Mouse (Mus musculus): ENCODE results near the gene Derl3. TPM values are rescaled to one million over a fixed set of nuclear protein-coding genes. Genes with fewer than 3 reads are reported as not detected.

The Derl3 gene
- polyA plus RNA-seq, 1 experiment from 2014 or later = 1.2 TPM

GRCm38 (mm10) chr10:75935680-75936541 lies 42.7 kb downstream of the Derl3 start, which contains the start of gene Mmp11:
Gene Mmp11 (minus strand): TSS chr10:75936496.
- peaks cover 12% of the 10 kb centered on the region; the same call in 1 of the 2 replicates for H3K4me1 ChIP-seq (ENCODE audit: insufficient read depth, low read depth, low read length)
- peak within 1 kb of the TSS; percentile 62 for H3K4me2 ChIP-seq (replicated peaks; ENCODE audit: low read depth, low read length)
- H3K4me3 ChIP-seq (ENCODE audit: low read depth, low read length) = peak within 1 kb of the TSS; percentile 55
- no peaks in the 10 kb centered on the region for H3K36me3 ChIP-seq (ENCODE audit: insufficient read depth, low read length)
- peak within 1 kb of the TSS; percentile 41; the same call in 1 of the 2 replicates for H3K9ac ChIP-seq (replicated peaks; ENCODE audit: low read depth)
- DNase-seq (ENCODE audit: low spot score) = peak; percentile 88
- WGBS = 5% methylated on average over 47 of the region's 51 CpGs
- peak within 1 kb of the TSS; percentile 6; the same call in 1 of the 2 replicates for H3K27ac ChIP-seq (ENCODE audit: low read length)
- no peaks in the 10 kb centered on the region for H3K9me3 ChIP-seq (ENCODE audit: low read length)
- 0 out of 2 replicates have a peak, but pooled peaks cover 5% of the 10 kb centered on the region for H3K27me3 ChIP-seq (replicated peaks; ENCODE audit: insufficient read depth, low read length)
- peak; percentile 82 for ATAC-seq
- no peak for TF ChIP-seq EP300 (IDR thresholded peaks at IDR 0.05)
- TF ChIP-seq CTCF (IDR thresholded peaks at IDR 0.05) = no peak

GRCm38 (mm10) chr10:75936909-75937667 lies 43.9 kb downstream of the Derl3 start:
- H3K4me2 ChIP-seq (replicated peaks; ENCODE audit: low read depth, low read length) = peak overlapping the region; percentile 62; the same call in 1 of the 2 replicates
- 50% methylated on average over 18 of the region's 18 CpGs for WGBS
- ATAC-seq (peak; percentile 23; the same call in 1 of the 2 replicates), DNase-seq (ENCODE audit: low spot score) (no peak)
- 0 out of 2 replicates have a peak, but pooled peaks have one; percentile 12 for TF ChIP-seq CTCF (IDR thresholded peaks at IDR 0.05)
- TF ChIP-seq EP300 (IDR thresholded peaks at IDR 0.05) = no peak
- H3K9me3 ChIP-seq (ENCODE audit: low read length) = no peaks in the 10 kb centered on the region
- no peaks in the 10 kb centered on the region for H3K27me3 ChIP-seq (replicated peaks; ENCODE audit: insufficient read depth, low read length)
- H3K9ac ChIP-seq (replicated peaks; ENCODE audit: low read depth) = no peak overlapping the region
- H3K36me3 ChIP-seq (ENCODE audit: insufficient read depth, low read length) = no peaks in the 10 kb centered on the region
- H3K27ac ChIP-seq (ENCODE audit: low read length) = no peak overlapping the region
- H3K4me3 ChIP-seq (ENCODE audit: low read depth, low read length) = 0 out of 2 replicates have a peak overlapping the region, but pooled peaks have one; percentile 3
- peaks cover 8% of the 10 kb centered on the region; the same call in 1 of the 2 replicates for H3K4me1 ChIP-seq (ENCODE audit: insufficient read depth, low read depth, low read length)

GRCm38 (mm10) chr10:75937851-75938643 lies 44.8 kb downstream of the Derl3 start:
- Histone ChIP-seq H3K27ac (ENCODE audit: low read length) (no peak overlapping the region), H3K4me2 (replicated peaks; ENCODE audit: low read depth, low read length) (no peak overlapping the region), H3K9me3 (ENCODE audit: low read length) (no peaks in the 10 kb centered on the region), H3K4me3 (ENCODE audit: low read depth, low read length) (no peak overlapping the region), H3K36me3 (ENCODE audit: insufficient read depth, low read length) (no peaks in the 10 kb centered on the region), H3K27me3 (replicated peaks; ENCODE audit: insufficient read depth, low read length) (no peaks in the 10 kb centered on the region), H3K9ac (replicated peaks; ENCODE audit: low read depth) (no peak overlapping the region), H3K4me1 (ENCODE audit: insufficient read depth, low read depth, low read length) (no peaks in the 10 kb centered on the region)
- DNase-seq (ENCODE audit: low spot score) = peak; percentile 53
- WGBS = 45% methylated on average over 10 of the region's 10 CpGs
- TF ChIP-seq EP300 (IDR thresholded peaks at IDR 0.05) (no peak), CTCF (IDR thresholded peaks at IDR 0.05) (no peak)
- no peak for ATAC-seq

- WGBS = 62% methylated on average over 9 of the region's 9 CpGs
- ATAC-seq (no peak), DNase-seq (ENCODE audit: low spot score) (no peak)
- Histone ChIP-seq H3K9me3 (ENCODE audit: low read length) (no peaks in the 10 kb centered on the region), H3K27ac (ENCODE audit: low read length) (no peak overlapping the region), H3K4me3 (ENCODE audit: low read depth, low read length) (no peak overlapping the region), H3K36me3 (ENCODE audit: insufficient read depth, low read length) (no peaks in the 10 kb centered on the region), H3K9ac (replicated peaks; ENCODE audit: low read depth) (no peak overlapping the region), H3K4me1 (ENCODE audit: insufficient read depth, low read depth, low read length) (no peaks in the 10 kb centered on the region), H3K27me3 (replicated peaks; ENCODE audit: insufficient read depth, low read length) (no peaks in the 10 kb centered on the region), H3K4me2 (replicated peaks; ENCODE audit: low read depth, low read length) (no peak overlapping the region)
- TF ChIP-seq EP300 (IDR thresholded peaks at IDR 0.05) = no peak
- no peak for TF ChIP-seq CTCF (IDR thresholded peaks at IDR 0.05)
Observed at GRCm38 (mm10) chr10:75939481-75940234, 46.4 kb downstream of the Derl3 start.

- TF ChIP-seq CTCF (IDR thresholded peaks at IDR 0.05) (no peak), EP300 (IDR thresholded peaks at IDR 0.05) (no peak)
- Histone ChIP-seq H3K36me3 (ENCODE audit: insufficient read depth, low read length) (no peaks in the 10 kb centered on the region), H3K9me3 (ENCODE audit: low read length) (no peaks in the 10 kb centered on the region), H3K4me3 (ENCODE audit: low read depth, low read length) (no peak within 1 kb of the TSS), H3K4me1 (ENCODE audit: insufficient read depth, low read depth, low read length) (no peaks in the 10 kb centered on the region), H3K9ac (replicated peaks; ENCODE audit: low read depth) (no peak within 1 kb of the TSS), H3K27ac (ENCODE audit: low read length) (no peak within 1 kb of the TSS), H3K4me2 (replicated peaks; ENCODE audit: low read depth, low read length) (no peak within 1 kb of the TSS), H3K27me3 (replicated peaks; ENCODE audit: insufficient read depth, low read length) (no peaks in the 10 kb centered on the region)
- ATAC-seq = no peak
- WGBS = 71% methylated on average over 5 of the region's 5 CpGs
- DNase-seq (ENCODE audit: low spot score) = no peak
Observed at GRCm38 (mm10) chr10:75940520-75940919, 47.3 kb downstream of the Derl3 start, which contains the start of gene Gm867. Gene Gm867 (minus strand): TSS chr10:75940672.

All from lung, postnatal 0 days (tissue).